Mouse (Mus musculus): ENCODE data around the gene Ndufa6.

GRCm38 (mm10) chr15:82368851-82369250, 14.7 kb upstream of the Ndufa6 start:
- no peak for TF ChIP-seq CTCF (IDR thresholded peaks at IDR 0.05 in 2 of 3, conservative IDR thresholded peaks at IDR 0.05 in 1 of 3; ENCODE audit: control insufficient read depth in 1 of 3, insufficient read depth in 1 of 3, low read depth in 2 of 3, low read length in 3 of 3, poor library complexity in 1 of 3, severe bottlenecking in 1 of 3)
- no peak for TF ChIP-seq RCOR1 (IDR thresholded peaks at IDR 0.05; ENCODE audit: low read depth, low read length)
- TF ChIP-seq POLR2AphosphoS2 (IDR thresholded peaks at IDR 0.05; ENCODE audit: low read length) = no peak
- TF ChIP-seq CHD2 (IDR thresholded peaks at IDR 0.05; ENCODE audit: low read length) = no peak
- TF ChIP-seq MAZ (IDR thresholded peaks at IDR 0.05; ENCODE audit: low read depth, low read length) = no peak
